Mouse (Mus musculus): ENCODE results near the gene Rnpepl1.

GRCm38 (mm10) chr1:92892791-92893190 lies 17.8 kb upstream of the Rnpepl1 start:
- TF ChIP-seq CTCF (IDR thresholded peaks at IDR 0.05; ENCODE audit: insufficient read depth, low read length) (no peak), POLR2A (IDR thresholded peaks at IDR 0.05; ENCODE audit: borderline replicate concordance, extremely low read depth, low read depth, low read length) (no peak)
